Mouse (Mus musculus): Measurements from ENCODE around the gene Zglp1.

The Zglp1 gene

GRCm38 (mm10) chr9:21067006-21067684 is at the start of gene Zglp1:
TSS of gene Zglp1 (minus strand) at chr9:21067093.
- DNase-seq = no peak

DNA sequence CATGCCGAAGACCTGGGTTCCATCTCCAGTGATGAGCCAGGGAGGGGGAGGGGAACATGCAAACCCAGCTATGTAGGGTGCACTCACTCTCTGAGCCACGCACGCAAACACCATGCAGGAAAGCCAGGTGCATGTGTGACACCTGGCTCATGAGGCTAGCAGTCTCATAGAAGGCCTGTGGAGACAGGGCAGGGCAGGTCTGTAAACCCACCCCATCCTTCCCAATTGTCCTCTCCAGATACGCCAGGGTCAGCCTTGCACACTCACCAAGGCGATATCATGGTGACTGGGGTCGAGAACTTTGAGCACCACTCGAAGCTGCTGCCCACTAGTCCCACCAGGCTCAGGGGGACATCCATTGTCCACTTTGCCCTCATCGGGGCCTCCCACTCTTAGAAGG is 48.2 kb upstream of the Zglp1 start:
- no peak for DNase-seq

- no peak for DNase-seq
These were observed 47.3 kb upstream of the Zglp1 start for GRCm38 (mm10) chr9:21114190-21114589.

DNA sequence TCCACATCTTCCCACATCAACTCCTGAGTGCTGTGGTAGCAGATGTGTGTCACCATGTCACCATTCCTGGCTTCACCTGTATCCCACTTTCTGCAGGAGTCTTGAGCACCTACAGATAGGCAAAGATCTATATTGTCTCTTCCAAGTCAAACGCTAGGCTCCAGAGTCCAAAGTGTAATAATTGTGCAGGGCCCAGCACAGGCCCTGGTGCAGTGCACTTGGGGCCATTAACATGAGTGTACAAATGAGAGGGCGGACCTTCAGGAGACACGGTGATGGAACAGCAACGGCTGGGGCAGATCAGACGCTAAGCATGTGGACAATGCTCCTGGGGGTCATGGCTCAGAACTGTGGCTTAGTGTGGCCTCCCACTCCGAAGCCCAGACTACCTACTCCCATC is 46.9 kb upstream of the Zglp1 start:
- no peak for DNase-seq

GRCm38 (mm10) chr9:21107607-21108237 is 40.8 kb upstream of the Zglp1 start:
- no peak for DNase-seq

DNA sequence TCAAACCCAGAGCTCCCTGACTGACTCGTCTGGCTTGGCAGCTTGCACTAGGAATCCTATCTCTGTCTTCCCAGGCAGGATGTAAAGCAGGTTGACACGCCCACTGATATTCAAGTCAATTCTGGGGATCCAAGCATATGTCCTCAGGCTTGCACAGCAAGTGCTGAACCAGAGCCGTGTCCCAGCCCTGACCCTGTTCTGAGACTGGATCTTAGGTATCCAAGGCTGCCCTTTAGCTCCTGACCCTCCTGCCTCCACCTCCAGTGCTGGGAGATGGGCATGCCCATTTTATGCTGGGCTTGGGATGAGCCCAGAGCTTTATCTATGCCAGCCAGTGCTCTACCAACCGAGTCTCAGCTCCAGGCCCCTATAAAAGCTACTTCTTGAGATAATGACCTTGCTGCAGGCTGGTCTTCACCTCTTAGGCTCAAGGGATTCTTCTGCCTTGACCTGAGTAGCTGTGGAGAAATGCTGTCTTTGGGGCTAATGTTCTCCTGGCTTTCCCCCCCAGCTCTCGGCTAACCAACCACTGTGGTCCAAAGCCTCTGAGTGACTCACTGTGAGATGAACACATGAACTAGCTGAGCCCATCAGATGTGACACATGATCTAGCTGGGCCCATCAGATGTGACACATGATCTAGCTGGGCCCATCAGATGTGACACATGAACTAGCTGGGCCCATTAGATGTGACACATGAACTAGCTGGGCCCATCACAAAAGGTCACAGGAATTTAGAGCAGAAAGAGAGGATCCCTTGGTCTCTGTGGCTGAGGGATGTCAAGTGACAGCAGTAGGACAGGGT is 39.1 kb upstream of the Zglp1 start:
- no peak for DNase-seq

DNA sequence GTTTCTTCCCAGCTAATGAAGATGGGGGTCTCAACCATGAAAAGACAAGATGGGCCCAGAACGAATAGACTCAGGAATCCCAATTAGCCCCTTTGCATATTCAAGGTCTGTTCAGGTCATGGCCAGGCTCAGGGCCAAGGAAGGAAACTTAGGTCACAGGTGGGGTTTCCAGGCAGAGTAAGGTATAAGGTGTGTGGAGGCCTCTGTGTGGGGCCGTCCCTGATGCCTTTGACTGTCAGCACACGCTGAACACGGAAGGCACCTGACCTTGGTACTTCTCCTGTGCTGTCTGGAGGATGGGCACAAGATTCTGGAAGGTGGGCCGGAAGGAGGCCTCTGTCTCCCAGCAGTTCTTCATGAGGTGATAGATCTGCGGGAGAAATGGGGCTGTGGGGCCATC is 37.9 kb upstream of the Zglp1 start:
- no peak for DNase-seq

DNA sequence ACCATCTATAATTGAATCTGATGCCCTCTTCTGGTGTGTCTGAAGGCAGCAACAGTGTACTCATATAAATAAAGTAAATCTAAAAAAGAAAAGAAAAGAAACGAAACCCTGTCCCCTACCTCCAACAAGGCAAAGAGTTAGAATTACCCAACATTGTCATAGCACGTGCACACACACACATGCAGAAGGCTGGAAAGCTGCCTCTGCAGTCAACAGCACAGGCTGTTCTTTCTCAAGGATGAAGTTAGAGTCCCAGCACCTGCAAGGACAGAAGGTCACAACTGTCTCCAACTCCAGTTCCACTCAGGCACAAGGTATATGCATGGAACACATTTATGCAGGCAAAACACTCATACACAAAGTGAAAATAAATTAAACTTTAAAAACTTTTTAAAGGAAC is 35.2 kb upstream of the Zglp1 start:
- DNase-seq = no peak

GRCm38 (mm10) chr9:21100447-21101161 is 33.7 kb upstream of the Zglp1 start:
- DNase-seq = no peak

- DNase-seq = no peak
These were observed 30.9 kb upstream of the Zglp1 start for GRCm38 (mm10) chr9:21097793-21098192.

GRCm38 (mm10) chr9:21095958-21096357 is 29.1 kb upstream of the Zglp1 start:
- DNase-seq = no peak

DNA sequence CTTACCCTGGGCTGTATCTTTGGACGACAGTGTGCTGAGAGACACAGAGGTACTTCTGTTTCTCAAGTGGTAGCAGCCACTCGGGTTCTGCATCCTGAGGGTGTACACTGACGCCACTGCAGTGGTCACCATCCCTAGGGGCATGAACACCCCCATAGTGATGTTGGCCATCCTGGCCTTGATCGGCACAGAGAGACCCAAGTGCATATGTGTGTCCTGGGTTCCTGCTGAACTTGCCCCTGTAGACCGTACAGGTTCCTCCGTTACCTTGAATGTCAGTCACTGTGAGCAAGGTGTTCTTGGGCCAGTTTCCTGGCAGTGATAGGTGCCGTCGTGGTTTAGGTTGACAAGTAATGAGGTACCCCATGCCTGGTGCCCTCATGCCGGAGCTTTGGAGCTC is 26.5 kb upstream of the Zglp1 start:
- no peak for DNase-seq

- DNase-seq = peak; percentile 95 to 97
These were observed 24.9 kb upstream of the Zglp1 start, which contains the start of the genes Gm38431 and Raver1 for GRCm38 (mm10) chr9:21091707-21092320. TSS of gene Gm38431 (minus strand) at chr9:21091997. TSS of gene Raver1 (minus strand) at chr9:21092008.

DNA sequence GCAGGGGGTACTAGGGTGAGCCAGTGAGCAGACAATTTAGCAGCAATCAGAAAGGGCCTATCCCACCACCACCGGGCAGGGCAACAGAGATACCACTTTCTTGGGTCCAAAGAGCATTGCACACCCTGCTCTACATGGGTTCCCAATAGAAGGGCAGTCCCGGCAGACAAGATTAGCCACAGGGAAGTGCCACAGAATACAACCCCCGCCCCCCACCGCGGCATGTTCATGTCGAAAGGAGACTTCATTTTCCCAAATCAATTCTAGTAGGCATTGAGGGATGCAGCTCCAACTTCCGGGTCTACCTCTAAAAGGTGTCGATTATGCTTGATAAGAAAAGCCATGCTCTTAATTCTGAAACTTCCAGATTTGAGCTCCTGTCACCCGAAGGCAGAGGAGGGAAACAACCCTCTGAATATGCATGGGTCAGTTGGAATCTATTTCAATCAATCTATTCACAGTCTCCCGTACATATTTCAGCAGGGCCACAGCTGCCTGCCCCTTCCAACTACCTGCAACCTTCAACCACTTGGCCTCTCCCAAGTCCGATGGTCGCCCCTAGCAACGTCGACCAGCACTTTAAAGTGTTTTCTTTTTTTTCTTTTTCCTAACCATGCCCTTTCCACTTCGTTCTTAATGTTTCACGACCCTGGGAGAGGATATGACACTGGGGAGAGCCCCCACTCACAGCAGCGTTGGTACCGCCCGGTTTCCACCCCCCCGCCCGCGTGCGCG is 24.2 kb upstream of the Zglp1 start:
- DNase-seq = no peak

DNA sequence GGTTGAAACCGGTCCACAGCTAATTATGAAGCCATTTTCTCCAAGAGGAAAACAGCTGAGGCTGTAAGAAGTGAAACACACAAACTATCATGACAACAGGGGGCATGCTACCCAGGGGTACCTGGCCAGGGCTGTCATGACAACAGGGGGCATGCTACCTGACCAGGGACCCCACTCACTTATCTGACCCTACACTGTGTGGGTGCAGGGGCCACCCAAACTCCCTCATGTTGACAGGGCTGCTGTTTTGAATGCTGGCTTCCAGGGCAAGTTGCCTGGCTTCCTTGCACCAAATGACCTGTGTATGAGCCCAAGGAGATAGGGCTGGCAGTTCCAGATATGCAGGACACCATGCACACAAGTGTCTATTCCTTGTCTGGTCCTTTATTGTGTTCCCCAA is 23.6 kb upstream of the Zglp1 start:
- DNase-seq = no peak

GRCm38 (mm10) chr9:21083324-21083723 is 16.4 kb upstream of the Zglp1 start:
- no peak for DNase-seq

DNA sequence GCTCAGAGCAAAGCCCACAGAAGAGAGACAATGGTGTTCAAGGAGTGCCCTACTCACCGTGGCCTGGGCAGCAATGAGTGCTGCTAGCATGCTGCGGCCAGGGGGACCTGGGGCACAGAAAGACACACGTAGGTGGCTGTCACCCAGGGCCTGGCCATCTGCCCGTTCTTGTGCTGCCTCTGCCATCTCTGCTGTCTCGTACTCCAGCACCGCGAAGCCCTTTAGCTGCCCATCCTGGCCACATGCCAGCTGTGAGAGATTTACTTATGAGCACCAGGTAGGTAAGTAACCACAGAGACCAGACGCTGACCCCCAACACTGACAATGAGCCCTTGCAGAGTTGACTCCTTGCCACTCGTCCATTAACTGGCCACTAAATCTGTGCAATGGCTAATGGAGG is 14.2 kb upstream of the Zglp1 start:
- no peak for DNase-seq

DNA sequence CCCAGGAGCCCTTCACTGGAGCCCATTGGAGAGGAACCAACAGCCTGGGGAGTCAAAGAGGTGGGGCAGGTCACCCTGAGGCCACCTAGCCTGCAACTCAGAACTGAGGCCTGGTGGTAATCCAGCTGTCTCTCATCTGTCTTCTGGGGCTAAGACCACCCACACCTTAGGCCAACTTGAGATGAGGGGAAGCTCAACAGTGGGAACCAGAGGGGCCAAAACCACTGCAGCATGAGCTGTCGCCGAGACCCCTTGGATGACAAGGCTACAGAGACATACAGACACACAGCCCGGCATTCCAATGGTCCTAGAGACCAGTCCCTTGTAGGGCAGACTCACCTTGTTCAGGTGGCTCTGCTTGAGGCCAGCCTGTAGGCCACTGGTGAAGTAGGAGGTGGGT is 8.7 kb upstream of the Zglp1 start:
- no peak for DNase-seq

DNA sequence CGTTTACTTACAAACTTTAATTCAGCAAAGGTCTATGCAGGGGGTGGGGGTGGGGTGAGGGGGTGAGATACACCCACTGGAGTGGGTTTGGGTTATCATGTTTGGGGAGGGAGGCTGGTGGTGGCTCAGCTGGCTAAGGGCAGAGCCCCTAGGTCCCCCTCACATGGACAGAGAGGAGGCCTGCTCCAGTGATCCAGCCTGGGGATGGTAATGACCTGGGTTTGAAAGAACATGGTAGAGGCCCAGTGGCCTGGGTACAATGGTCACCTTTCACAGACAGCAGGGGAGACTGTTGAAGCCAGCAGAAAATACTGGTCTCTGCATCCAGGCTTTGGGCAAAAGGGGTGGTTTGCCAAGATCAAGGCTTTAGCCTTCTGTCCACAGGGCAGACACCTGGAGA is 7.3 kb upstream of the Zglp1 start:
- DNase-seq = no peak

DNA sequence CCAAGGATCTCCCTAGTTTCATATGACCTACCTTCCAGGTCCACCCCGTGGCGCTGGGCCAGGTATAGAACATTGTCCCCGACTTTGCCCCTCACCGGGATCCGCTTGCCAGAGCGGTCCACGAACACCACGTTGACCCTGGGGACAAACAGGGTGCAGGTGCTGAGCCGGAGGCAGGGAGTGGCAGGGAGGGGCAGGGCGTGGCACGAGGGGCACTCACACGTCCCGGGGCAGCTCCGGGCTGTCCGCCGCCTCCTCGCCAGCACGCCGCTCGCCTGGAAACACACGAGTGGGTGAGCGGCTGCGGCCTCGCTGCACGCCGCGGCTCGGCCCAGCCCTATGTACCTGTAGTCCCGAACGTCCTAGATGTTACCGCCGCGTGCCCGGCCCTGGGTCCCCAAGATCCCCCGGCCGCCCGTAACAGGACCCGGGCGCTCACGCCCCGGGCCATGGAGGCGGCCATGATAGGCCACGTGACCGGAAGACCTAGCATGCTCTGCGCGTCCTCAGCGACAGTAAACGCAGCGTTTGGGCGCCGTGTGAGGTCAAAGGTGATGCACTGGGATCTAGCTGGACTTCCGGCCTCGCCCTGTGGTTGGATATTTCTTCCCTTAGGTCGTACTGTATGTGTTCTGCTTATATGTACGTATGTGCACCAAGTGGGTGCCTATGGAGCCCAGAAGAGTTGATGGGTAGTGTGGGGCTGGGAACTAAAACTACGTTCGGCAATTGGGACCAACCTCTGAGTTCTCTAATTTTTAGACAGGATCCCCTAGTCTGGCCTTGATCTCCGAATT is 6.3 kb upstream of the Zglp1 start, which contains the start of the genes Gm49373 and Fdx1l:
Gene Gm49373, minus strand, starts transcription at position 53 of the 797 bp plus-strand sequence.
Gene Fdx1l, minus strand, starts transcription at position 571 of the 797 bp plus-strand sequence.
- DNase-seq = peak; percentile 84 to 85

- peak in 1 of 2 experiments; percentile 7 for DNase-seq
These were observed 5.7 kb upstream of the Zglp1 start for GRCm38 (mm10) chr9:21072641-21073040.
